Comparison of ENCODE assay signal across 16 mouse cellular contexts in genomic region chr13:116811456-116811855, GRCm38 (mm10).
"Had no signal": no experiment of that assay in that cellular context is flagged by ENCODE, and none has a peak within 500 bp of the region (broad histone marks: within the 10 kb centered on the region; RNA-seq: fewer than 3 reads in every experiment).

No protein-coding gene starts in this region.

- DNase-seq: retina, postnatal 1 day; right cerebral cortex, adult 18-20 months; right cerebral cortex, postnatal 14 days; right cerebral cortex, postnatal 25 days; right cerebral cortex, postnatal 4 days; spleen, adult 18-20 months; thymus, adult 18-20 months; thymus, adult 2 months; thymus, postnatal 14 days; thymus, postnatal 25 days; thymus, postnatal 36 days; thymus, postnatal 4 days had no signal

- H3K27me3 ChIP-seq: neural tube, embryonic 13.5 days; neural tube, embryonic 15.5 days; stomach, embryonic 15.5 days had no signal

- H3K9ac ChIP-seq: neural tube, embryonic 13.5 days; neural tube, embryonic 15.5 days; stomach, embryonic 15.5 days had no signal

- H3K4me3 ChIP-seq: neural tube, embryonic 13.5 days; neural tube, embryonic 15.5 days; stomach, embryonic 15.5 days had no signal

- H3K27ac ChIP-seq: neural tube, embryonic 13.5 days; neural tube, embryonic 15.5 days; stomach, embryonic 15.5 days; stomach, postnatal 0 days had no signal

- H3K4me1 ChIP-seq: neural tube, embryonic 13.5 days; neural tube, embryonic 15.5 days; stomach, embryonic 15.5 days had no signal

- H3K36me3 ChIP-seq: neural tube, embryonic 13.5 days; neural tube, embryonic 15.5 days; stomach, embryonic 15.5 days had no signal
